Mouse (Mus musculus) CD4-positive naive resting alpha-beta T cell, adult 57 days (primary cell): ENCODE measurements around the gene Gpr1. TPM values are rescaled to one million over a fixed set of nuclear protein-coding genes. Genes with fewer than 3 reads are reported as not detected.

Experiments used
- total RNA-seq: library from RNA; stranded (reverse); gene quantifications from one replicate; pipeline ENCODE4 v1.2.4, GENCODE M21; 2023

The Gpr1 gene
- total RNA-seq = not detected

GRCm38 (mm10) chr1:63214271-63214558, at the start of gene Gpr1:
TSS of gene Gpr1 (minus strand) at chr1:63214543.

DNA sequence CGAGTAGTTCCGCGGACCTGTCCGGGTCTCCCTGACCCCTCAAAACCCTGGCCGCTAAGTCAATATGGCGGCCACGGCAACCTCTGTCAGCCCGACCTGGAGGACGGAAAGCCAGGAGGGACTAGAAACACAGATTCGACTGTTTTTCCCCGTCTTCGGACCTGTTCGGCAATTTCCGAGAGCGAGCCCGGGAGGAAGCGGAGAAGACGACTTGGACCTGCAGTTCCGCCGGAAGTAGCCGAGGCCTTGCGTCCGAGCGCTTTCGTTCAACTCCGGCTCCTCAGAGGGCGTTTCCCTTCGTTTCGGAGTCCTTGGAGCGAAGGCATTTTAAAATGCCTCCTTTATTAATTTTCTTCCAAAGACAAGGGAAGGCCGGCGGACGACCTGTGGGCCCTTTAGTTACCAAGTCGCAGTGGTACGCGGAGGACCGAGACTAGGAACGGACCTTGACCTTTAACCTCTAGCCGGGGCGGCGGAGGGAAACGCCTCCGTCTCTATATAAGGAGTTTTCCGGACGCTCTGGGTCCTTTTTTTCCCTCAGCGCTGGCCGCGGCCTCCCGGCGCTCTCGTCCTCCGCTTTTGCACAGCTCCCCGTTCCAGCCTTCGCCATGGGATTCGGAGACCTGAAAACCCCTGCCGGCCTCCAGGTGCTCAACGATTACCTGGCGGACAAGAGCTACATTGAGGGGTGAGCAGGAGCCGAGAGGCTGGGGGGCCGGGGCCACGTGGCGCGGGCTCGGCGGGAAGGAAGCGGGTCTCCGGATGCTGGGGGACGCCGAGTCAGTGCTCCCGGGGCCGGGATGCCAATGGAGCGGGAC, 37.5 kb downstream of the Gpr1 start, which contains the start of the genes Eef1b2 and Ndufs1:
Eef1b2 (plus strand) TSS at position 222 of the 818 bp plus-strand sequence.
Ndufs1 (minus strand) TSS at position 230 of the 818 bp plus-strand sequence.

Other genes with a start within 250 kb of the Gpr1 start
- 81.0 TPM for gene Ino80d, start 99.9 kb downstream of the Gpr1 start, total RNA-seq
- 1,683 TPM for gene Eef1b2, start 37.7 kb downstream of the Gpr1 start, total RNA-seq
- gene Ndufs1, start 37.7 kb downstream of the Gpr1 start, total RNA-seq = 83.3 TPM
- gene Zdbf2, start 58.7 kb upstream of the Gpr1 start, total RNA-seq = not detected
- gene Adam23, start 231.3 kb upstream of the Gpr1 start, total RNA-seq = 1.7 TPM